Mouse (Mus musculus): ENCODE measurements around the gene 1700029H14Rik. TPM values are rescaled to one million over a fixed set of nuclear protein-coding genes. Genes with fewer than 3 reads are reported as not detected.
A peak's percentile ranks its signal among the peaks of the same experiment; 100 is the strongest.

Gene 1700029H14Rik
- polyA plus RNA-seq, 1 experiment = 0.11 TPM

DNA sequence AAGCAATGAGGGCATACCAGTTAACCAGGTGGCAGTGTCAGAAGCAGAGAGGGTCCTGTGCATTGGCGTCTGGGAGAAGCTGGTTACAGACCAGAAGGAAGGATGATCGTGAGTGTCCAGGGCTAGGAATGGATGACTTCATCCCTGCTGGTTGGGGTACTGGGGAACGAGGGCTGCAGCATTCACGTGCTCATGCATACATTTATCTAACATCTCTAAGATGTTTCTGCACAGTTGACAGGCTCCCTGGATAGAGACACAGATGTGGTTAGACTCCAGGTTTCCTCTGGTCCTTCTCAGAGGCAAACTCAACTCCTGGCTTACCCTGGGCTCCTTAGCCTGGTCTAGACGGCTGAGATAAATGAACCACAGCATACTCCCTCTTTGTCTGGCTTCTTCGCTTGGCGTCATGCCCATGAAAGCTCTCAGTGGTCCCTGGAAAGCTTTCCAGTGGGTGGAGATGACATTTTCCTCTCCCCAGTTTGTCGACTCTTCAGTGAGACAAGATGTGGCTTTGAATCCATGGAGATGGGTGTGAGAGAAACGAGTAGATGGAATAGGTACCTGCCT, 30.6 kb downstream of the 1700029H14Rik start:
- TF ChIP-seq POLR2A (IDR thresholded peaks at IDR 0.05; ENCODE audit: borderline replicate concordance, extremely low read depth, low read depth, low read length) (no peak), CTCF (IDR thresholded peaks at IDR 0.05; ENCODE audit: insufficient read depth, low read length) (no peak)
- peaks cover 30% of the 10 kb centered on the region for H3K4me1 ChIP-seq (ENCODE audit: control insufficient read depth, insufficient read depth, low read length)
- no peak for DNase-seq
- WGBS = 32% methylated on average over 9 of the region's 9 CpGs
- no peak overlapping the region for H3K4me3 ChIP-seq (replicated peaks; ENCODE audit: extremely low read depth, low read depth, low read length)

DNA sequence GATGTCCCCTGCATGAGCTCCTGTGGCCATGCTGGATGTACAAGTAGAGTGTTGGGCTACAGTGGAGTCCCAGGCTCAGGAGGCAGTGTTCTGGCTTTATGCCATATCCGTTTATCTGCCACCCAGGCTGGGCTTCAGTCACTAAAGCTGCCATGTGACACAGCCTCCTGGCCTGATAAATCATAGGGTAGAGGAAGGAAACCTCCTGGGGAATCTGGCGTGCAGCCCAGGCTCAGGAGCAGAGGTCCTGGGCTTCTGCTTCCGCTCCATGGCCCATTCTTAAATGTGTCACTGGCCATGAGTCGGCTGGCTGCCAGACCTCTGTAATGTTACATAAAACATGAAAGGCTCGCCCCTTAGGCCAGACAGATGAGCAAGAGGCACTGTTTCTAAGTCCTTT, 31.3 kb downstream of the 1700029H14Rik start:
- peak; percentile 76 for DNase-seq

DNA sequence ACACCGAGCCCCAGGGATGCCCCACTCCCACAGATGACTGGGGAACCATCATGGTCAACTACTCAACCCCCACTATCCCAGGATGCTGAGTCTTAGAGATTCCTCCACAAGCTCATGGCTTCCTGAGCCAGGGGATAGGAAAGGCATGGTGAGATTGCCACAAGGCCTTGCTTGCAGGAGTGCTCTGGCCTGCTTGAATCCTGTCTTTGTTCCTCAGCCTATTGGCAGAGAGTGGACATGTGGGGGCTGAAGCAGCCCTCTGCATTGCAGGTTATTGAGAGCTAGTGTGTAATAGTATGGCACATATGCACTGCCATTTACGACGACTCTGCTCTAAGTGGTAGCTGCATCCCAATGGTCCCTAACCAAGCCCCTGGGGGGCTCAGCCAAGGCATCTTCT, 31.9 kb downstream of the 1700029H14Rik start:
- TF ChIP-seq CTCF (IDR thresholded peaks at IDR 0.05; ENCODE audit: insufficient read depth, low read length) (no peak), POLR2A (IDR thresholded peaks at IDR 0.05; ENCODE audit: borderline replicate concordance, extremely low read depth, low read depth, low read length) (no peak)
- Histone ChIP-seq H3K4me3 (replicated peaks; ENCODE audit: extremely low read depth, low read depth, low read length) (no peak overlapping the region), H3K4me1 (ENCODE audit: control insufficient read depth, insufficient read depth, low read length) (peaks cover 30% of the 10 kb centered on the region)
- no peak for DNase-seq
- WGBS = 58% methylated on average over 3 of the region's 3 CpGs

More for the DNA sequence above, 31.3 kb downstream of the 1700029H14Rik start:
- Histone ChIP-seq H3K4me1 (ENCODE audit: control insufficient read depth, insufficient read depth, low read length) (peaks cover 30% of the 10 kb centered on the region), H3K4me3 (replicated peaks; ENCODE audit: extremely low read depth, low read depth, low read length) (no peak overlapping the region)
- TF ChIP-seq CTCF (IDR thresholded peaks at IDR 0.05; ENCODE audit: insufficient read depth, low read length) = no peak
- whole genome bisulfite sequencing = 6% methylated on average over 5 of the region's 5 CpGs

DNA sequence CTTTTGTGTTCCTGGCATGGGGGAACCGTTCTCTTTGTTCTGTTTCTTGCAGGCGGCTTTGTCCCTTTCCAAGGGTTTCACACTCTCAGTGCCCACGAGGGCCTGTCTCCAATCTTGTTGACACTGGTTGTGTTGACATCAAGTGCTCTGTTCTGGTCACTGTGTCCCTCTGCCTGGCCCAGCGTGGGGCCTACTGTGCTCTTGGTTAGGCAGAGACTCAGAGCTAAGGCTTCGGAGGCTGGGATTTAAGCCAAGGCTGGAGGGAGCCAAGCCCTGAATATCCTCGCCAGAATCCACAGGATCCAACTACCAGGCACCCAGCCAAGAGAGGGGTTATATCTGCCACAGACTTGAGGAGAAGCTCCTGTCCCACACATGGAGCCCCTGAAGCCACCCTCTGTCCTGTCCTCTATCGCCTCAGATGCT, 32.4 kb downstream of the 1700029H14Rik start:
- TF ChIP-seq POLR2A (IDR thresholded peaks at IDR 0.05; ENCODE audit: borderline replicate concordance, extremely low read depth, low read depth, low read length) (no peak), CTCF (IDR thresholded peaks at IDR 0.05; ENCODE audit: insufficient read depth, low read length) (no peak)
- Histone ChIP-seq H3K4me3 (replicated peaks; ENCODE audit: extremely low read depth, low read depth, low read length) (no peak overlapping the region), H3K4me1 (ENCODE audit: control insufficient read depth, insufficient read depth, low read length) (peaks cover 30% of the 10 kb centered on the region)
- WGBS = 28% methylated on average over 7 of the region's 7 CpGs
- peak; percentile 67 for DNase-seq

DNA sequence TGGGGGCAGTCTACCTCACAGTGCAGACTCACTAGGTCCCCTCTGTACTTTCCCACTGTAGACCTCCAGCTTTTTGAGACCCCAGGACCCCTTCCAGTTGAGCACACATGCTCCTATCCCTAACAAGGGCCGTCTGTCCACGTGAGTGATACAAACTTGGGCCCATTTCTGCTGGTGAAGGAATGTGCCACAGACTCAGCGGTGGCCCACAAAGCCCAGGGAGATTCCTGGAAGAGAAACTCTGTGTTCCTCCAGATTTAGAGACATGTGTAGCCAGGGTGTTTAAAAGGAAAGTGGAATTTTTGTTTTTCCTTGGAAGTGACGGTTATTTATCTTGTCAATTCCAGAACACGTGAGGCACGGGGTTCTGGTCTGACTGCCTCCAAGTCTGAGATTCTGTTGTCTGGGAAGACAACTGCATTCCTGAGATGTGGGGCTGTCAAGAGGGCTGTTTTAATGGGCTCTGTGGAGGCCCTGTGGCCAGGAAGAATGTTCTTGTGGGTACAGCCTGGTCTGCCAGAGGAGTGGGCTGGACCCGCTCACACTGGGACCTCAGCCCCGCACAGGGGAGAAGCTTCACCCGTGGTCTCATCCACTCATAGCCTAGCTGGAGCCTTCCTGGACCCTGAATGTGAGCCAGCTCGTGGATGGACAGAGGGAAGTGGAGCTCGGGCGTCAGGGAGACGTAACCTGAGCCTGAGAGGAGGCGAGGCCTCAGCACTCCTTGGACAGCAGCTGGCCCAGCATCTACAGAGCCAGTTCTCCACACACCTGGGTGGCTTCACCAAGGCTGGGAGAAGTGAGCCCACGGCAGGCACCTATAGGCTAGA, 33.0 kb downstream of the 1700029H14Rik start:
- Histone ChIP-seq H3K4me1 (ENCODE audit: control insufficient read depth, insufficient read depth, low read length) (peaks cover 30% of the 10 kb centered on the region), H3K4me3 (replicated peaks; ENCODE audit: extremely low read depth, low read depth, low read length) (no peak overlapping the region)
- 61% methylated on average over 15 of the region's 15 CpGs for WGBS
- TF ChIP-seq POLR2A (IDR thresholded peaks at IDR 0.05; ENCODE audit: borderline replicate concordance, extremely low read depth, low read depth, low read length) (no peak), CTCF (IDR thresholded peaks at IDR 0.05; ENCODE audit: insufficient read depth, low read length) (no peak)
- no peak for DNase-seq

DNA sequence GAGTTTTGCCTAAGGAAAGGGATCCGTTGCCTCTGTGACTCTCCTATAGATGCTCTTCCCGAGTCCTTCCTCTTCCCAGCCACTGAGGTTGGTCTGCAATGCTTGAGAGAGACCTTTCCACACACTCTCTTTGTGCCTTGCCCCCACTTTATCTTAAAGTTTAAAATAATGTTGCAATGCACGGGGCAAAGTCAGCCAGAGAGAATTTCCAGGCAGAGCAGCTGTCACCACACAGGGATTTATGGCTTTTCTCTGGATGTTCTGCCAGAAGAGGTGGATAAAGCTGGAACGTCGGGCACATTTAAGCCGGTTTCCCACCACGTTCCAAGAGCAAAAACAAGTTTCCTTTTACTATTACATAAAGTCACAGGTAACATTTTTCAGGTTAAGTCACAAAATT, 40.9 kb downstream of the 1700029H14Rik start:
- no peak for DNase-seq
- TF ChIP-seq CTCF (IDR thresholded peaks at IDR 0.05; ENCODE audit: insufficient read depth, low read length) = no peak
- no peak for TF ChIP-seq POLR2A (IDR thresholded peaks at IDR 0.05; ENCODE audit: borderline replicate concordance, extremely low read depth, low read depth, low read length)
- H3K4me3 ChIP-seq (replicated peaks; ENCODE audit: extremely low read depth, low read depth, low read length) = no peak overlapping the region
- WGBS = 66% methylated on average over 7 of the region's 7 CpGs
- peaks cover 5% of the 10 kb centered on the region; the same call in 1 of the 2 replicates for H3K4me1 ChIP-seq (ENCODE audit: control insufficient read depth, insufficient read depth, low read length)

DNA sequence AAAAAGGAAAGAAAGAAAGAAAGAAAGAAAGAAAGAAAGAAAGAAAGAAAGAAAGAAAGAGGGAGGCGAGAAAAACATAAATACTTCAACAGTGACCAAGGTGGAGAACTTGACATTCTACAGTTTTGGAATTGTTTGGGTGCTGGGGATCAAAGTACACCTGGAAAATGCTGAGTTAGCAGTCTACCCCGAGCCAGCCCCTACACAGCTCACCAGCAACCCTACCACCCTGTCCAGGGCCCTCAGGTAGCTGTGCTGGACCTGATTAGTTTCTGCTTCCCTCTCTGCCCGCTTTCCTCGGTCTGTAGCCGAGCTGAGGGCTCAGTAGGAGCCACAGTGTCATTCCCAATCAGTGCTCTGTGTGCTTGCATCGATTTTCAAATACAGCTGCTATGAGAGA, 41.9 kb downstream of the 1700029H14Rik start:
- no peak overlapping the region for H3K4me3 ChIP-seq (replicated peaks; ENCODE audit: extremely low read depth, low read depth, low read length)
- TF ChIP-seq CTCF (IDR thresholded peaks at IDR 0.05; ENCODE audit: insufficient read depth, low read length) = no peak
- TF ChIP-seq POLR2A (IDR thresholded peaks at IDR 0.05; ENCODE audit: borderline replicate concordance, extremely low read depth, low read depth, low read length) = no peak
- DNase-seq = no peak
- 73% methylated on average over 6 of the region's 6 CpGs for WGBS
- H3K4me1 ChIP-seq (ENCODE audit: control insufficient read depth, insufficient read depth, low read length) = peaks cover 7% of the 10 kb centered on the region; the same call in 1 of the 2 replicates

DNA sequence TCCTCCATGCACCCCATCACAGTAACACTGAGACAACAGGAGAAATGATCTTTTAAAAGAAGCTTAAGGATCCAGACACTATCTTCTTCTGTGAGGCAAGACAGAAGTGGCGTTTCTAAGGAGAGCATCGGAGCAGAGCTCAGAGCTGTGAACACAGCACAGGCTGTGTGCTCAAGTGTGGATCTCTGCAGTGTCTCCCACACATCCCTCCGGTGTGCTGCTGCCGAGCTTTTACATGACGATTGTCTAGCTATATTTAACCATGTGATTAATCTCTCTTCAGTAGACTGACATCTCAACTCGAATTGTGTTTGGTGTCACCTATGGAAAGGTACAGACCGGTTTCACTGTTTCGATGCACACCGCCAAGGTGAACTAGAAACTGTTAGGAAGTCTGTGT, 42.8 kb downstream of the 1700029H14Rik start:
- H3K4me3 ChIP-seq (replicated peaks; ENCODE audit: extremely low read depth, low read depth, low read length) = no peak overlapping the region
- DNase-seq = no peak
- TF ChIP-seq POLR2A (IDR thresholded peaks at IDR 0.05; ENCODE audit: borderline replicate concordance, extremely low read depth, low read depth, low read length) (no peak), CTCF (IDR thresholded peaks at IDR 0.05; ENCODE audit: insufficient read depth, low read length) (no peak)
- WGBS = 52% methylated on average over 9 of the region's 9 CpGs
- peaks cover 7% of the 10 kb centered on the region; the same call in 1 of the 2 replicates for H3K4me1 ChIP-seq (ENCODE audit: control insufficient read depth, insufficient read depth, low read length)

DNA sequence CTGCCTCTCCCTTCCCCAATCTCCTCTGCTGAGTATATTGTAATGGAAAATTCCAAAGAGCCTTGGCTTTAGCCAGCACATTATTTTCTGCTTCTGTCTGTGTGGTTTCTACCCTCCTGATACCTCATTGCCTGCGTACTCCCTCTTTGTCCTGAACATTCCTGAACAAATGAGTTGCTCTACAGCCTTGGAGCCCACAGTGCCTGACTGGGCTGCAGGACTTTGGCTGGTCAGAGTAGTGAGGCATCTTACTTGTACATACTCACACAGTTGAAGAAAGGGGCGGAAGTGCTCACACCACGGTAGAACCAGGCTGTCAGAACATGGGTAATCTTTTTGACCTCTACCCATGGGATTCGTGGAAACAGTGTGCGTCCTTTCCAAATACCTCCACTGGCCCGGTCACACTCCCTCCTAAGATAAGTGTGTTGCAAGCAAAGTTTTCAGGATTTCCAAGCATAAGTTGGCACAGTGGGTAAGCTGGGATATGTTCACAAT, 44.9 kb downstream of the 1700029H14Rik start:
- TF ChIP-seq POLR2A (IDR thresholded peaks at IDR 0.05; ENCODE audit: borderline replicate concordance, extremely low read depth, low read depth, low read length) (no peak), CTCF (IDR thresholded peaks at IDR 0.05; ENCODE audit: insufficient read depth, low read length) (no peak)
- 62% methylated on average over 6 of the region's 6 CpGs for WGBS
- DNase-seq = no peak
- H3K4me1 ChIP-seq (ENCODE audit: control insufficient read depth, insufficient read depth, low read length) = peaks cover 7% of the 10 kb centered on the region; the same call in 1 of the 2 replicates
- H3K4me3 ChIP-seq (replicated peaks; ENCODE audit: extremely low read depth, low read depth, low read length) = no peak overlapping the region

Measured in lung, adult 2 months (tissue).